Mouse (Mus musculus): ENCODE results near the gene Galnt10. TPM values are rescaled to one million over a fixed set of nuclear protein-coding genes. Genes with fewer than 3 reads are reported as not detected.

The Galnt10 gene
- polyA plus RNA-seq, 1 experiment from 2014 or later: 18.8 TPM

DNA sequence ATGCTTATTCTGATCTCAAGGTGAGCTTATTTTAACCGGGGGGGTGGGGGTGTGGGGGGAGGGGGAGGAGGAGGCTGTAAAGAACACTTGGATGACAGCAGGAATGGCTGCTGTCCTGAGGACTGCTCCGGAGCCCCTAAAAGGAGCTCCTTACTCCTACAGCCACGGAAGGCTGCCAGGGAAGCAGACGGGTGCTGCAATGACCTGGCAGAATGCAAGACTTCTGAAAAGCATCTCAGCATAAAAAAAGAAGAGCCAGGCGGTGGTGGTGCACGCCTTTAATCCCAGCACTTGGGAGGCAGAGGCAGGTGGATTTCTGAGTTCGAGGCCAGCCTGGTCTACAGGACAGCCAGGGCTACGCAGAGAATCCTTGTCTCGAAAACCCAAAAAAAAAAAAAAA lies 152.6 kb downstream of the Galnt10 start:
- H3K9me3 ChIP-seq: no peaks in the 10 kb centered on the region
- H3K27ac ChIP-seq (replicated peaks): no peak overlapping the region
- DNase-seq (ENCODE audit: low spot score): no peak
- no peak overlapping the region for H3K4me3 ChIP-seq
- WGBS: 83% methylated on average over 9 of the region's 9 CpGs
- H3K27me3 ChIP-seq (replicated peaks; ENCODE audit: low read depth, poor library complexity, severe bottlenecking): no peaks in the 10 kb centered on the region
- H3K4me1 ChIP-seq: peaks cover 21% of the 10 kb centered on the region
- H3K36me3 ChIP-seq (replicated peaks): no peaks in the 10 kb centered on the region

- WGBS: 87% methylated on average over 10 of the region's 10 CpGs
- H3K9me3 ChIP-seq: no peaks in the 10 kb centered on the region
- no peak for DNase-seq (ENCODE audit: low spot score)
- no peaks in the 10 kb centered on the region for H3K27me3 ChIP-seq (replicated peaks; ENCODE audit: low read depth, poor library complexity, severe bottlenecking)
- H3K36me3 ChIP-seq (replicated peaks): no peaks in the 10 kb centered on the region
- no peak overlapping the region for H3K27ac ChIP-seq (replicated peaks)
- peaks cover 31% of the 10 kb centered on the region for H3K4me1 ChIP-seq
- H3K4me3 ChIP-seq: no peak overlapping the region
Measured at GRCm38 (mm10) chr11:57799456-57799855, 154.2 kb downstream of the Galnt10 start.

DNA sequence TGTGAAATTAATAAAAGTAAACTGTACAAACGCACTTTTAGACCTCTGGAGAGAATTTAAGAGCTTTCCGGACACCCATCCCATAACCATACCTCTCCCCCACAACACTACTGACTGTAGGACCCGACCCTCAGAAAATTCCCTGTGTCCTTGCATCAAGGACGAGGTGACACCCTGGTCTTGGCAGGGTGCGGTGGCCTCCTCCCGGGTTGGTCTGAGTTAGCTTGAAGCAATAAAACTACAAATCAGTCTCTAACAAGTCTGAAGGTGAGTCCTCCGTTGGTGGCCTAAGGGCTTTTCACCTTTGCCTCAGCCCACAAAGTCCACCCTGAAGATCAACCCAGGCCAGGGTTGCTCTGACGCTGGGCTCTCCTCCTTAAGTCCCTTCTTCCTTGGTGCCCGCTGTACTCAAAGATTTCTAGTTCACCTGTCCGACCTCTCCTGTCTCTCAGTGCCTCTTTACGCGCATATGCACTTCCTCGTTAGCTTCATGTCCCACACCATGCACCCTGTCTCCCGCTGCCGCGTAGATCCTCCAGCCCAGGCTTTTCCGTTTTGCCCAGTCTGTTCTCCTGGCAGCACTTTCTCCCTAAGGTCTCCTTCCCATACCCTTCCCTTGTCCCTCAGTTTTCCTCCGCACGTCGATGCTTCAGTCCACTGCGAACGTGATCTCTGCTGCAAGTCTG lies 155.2 kb downstream of the Galnt10 start:
- DNase-seq (ENCODE audit: low spot score): no peak
- peak overlapping the region; percentile 95 for H3K4me3 ChIP-seq
- WGBS: 15% methylated on average over 22 of the region's 22 CpGs
- H3K36me3 ChIP-seq (replicated peaks): 0 out of 2 replicates have a peak, but pooled peaks cover 1% of the 10 kb centered on the region
- no peaks in the 10 kb centered on the region for H3K27me3 ChIP-seq (replicated peaks; ENCODE audit: low read depth, poor library complexity, severe bottlenecking)
- H3K4me1 ChIP-seq: peaks cover 27% of the 10 kb centered on the region
- H3K9me3 ChIP-seq: no peaks in the 10 kb centered on the region
- peak overlapping the region; percentile 89 for H3K27ac ChIP-seq (replicated peaks)

- Histone ChIP-seq H3K27ac (replicated peaks) (peak within 1 kb of the TSS; percentile 89), H3K36me3 (replicated peaks) (peaks cover 9% of the 10 kb centered on the region), H3K4me3 (peak within 1 kb of the TSS; percentile 95), H3K27me3 (replicated peaks; ENCODE audit: low read depth, poor library complexity, severe bottlenecking) (no peaks in the 10 kb centered on the region), H3K9me3 (no peaks in the 10 kb centered on the region), H3K4me1 (peaks cover 29% of the 10 kb centered on the region)
- WGBS: under 1% methylated on average over 66 of the region's 66 CpGs
- DNase-seq (ENCODE audit: low spot score): peak; percentile 97
Measured at GRCm38 (mm10) chr11:57800971-57801765, 155.9 kb downstream of the Galnt10 start, which contains the start of gene Sap30l. TSS of gene Sap30l (plus strand) at chr11:57801637.

DNA sequence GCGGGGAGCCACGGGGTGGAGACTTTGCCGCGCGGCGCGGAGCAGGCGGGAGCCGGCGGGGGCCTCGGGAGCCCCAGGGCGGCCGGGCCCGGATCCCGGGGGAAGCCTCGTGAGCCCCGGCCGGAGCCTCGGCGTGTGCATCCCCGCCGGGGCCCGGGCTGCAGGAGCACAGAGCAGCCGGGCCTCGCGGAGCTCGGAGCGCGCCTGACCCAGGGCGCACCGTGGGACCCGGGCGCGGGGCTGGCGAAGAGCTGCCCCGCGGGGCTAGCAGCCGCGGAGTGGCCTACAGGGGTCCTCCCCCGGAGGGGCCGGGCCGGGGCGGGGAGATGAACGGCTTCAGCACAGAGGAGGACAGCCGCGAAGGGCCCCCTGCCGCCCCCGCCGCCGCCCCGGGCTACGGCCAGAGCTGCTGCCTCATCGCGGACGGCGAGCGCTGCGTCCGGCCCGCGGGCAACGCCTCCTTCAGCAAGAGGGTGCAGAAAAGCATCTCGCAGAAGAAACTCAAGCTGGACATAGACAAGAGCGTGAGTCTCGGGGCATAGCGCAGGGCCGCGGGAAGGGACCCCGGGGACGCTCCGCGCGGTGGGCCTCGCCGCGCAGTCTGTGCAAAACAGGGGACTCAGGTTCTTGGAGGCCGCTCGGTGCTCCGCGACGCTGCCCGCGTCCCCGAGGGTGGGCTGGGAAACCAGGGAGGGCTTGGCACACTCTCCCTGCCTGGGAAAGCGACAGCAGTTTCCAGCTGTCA lies 156.7 kb downstream of the Galnt10 start:
- Histone ChIP-seq H3K27me3 (replicated peaks; ENCODE audit: low read depth, poor library complexity, severe bottlenecking) (no peaks in the 10 kb centered on the region), H3K9me3 (no peaks in the 10 kb centered on the region), H3K27ac (replicated peaks) (peak overlapping the region; percentile 89), H3K36me3 (replicated peaks) (peaks cover 17% of the 10 kb centered on the region), H3K4me3 (peak overlapping the region; percentile 95), H3K4me1 (peaks cover 30% of the 10 kb centered on the region)
- under 1% methylated on average over 85 of the region's 85 CpGs for WGBS
- DNase-seq (ENCODE audit: low spot score): peak; percentile 70

- Histone ChIP-seq H3K27me3 (replicated peaks; ENCODE audit: low read depth, poor library complexity, severe bottlenecking) (no peaks in the 10 kb centered on the region), H3K9me3 (no peaks in the 10 kb centered on the region), H3K4me1 (peaks cover 30% of the 10 kb centered on the region), H3K4me3 (peak overlapping the region; percentile 95), H3K36me3 (replicated peaks) (peaks cover 21% of the 10 kb centered on the region), H3K27ac (replicated peaks) (peak overlapping the region; percentile 89)
- peak; percentile 36 for DNase-seq (ENCODE audit: low spot score)
- 0% methylated on average over 18 of the region's 18 CpGs for WGBS
Measured at GRCm38 (mm10) chr11:57802511-57802870, 157.2 kb downstream of the Galnt10 start.

DNA sequence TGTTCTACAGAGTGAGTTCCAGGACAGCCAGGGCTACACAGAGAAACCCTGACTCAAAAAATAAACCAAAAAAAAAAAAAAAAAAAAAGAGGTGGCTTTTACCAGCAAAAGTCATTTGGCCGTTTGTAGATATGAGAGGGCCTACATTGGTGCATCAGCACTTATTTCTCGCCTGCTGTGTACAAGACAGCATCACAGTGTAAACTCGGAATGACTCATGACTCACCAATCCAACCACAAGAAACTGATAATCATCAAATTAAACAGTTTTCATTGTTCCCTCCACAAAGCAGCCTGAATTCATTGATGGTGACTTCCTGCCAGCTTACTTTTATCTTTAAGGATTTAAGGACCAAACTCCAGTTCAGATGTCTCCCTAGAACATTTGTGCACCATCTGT lies 159.8 kb downstream of the Galnt10 start:
- DNase-seq (ENCODE audit: low spot score): no peak
- Histone ChIP-seq H3K9me3 (no peaks in the 10 kb centered on the region), H3K4me1 (peaks cover 28% of the 10 kb centered on the region), H3K27ac (replicated peaks) (no peak overlapping the region), H3K36me3 (replicated peaks) (peaks cover 46% of the 10 kb centered on the region), H3K4me3 (no peak overlapping the region), H3K27me3 (replicated peaks; ENCODE audit: low read depth, poor library complexity, severe bottlenecking) (no peaks in the 10 kb centered on the region)
- WGBS: 93% methylated on average over 3 of the region's 3 CpGs

- Histone ChIP-seq H3K4me1 (0 out of 2 replicates have a peak, but pooled peaks cover 3% of the 10 kb centered on the region), H3K36me3 (replicated peaks) (peaks cover 85% of the 10 kb centered on the region), H3K9me3 (no peaks in the 10 kb centered on the region), H3K4me3 (no peak overlapping the region), H3K27ac (replicated peaks) (no peak overlapping the region), H3K27me3 (replicated peaks; ENCODE audit: low read depth, poor library complexity, severe bottlenecking) (no peaks in the 10 kb centered on the region)
- WGBS: 93% methylated on average over 17 of the region's 17 CpGs
- no peak for DNase-seq (ENCODE audit: low spot score)
Measured at GRCm38 (mm10) chr11:57809017-57809731, 163.9 kb downstream of the Galnt10 start.

DNA sequence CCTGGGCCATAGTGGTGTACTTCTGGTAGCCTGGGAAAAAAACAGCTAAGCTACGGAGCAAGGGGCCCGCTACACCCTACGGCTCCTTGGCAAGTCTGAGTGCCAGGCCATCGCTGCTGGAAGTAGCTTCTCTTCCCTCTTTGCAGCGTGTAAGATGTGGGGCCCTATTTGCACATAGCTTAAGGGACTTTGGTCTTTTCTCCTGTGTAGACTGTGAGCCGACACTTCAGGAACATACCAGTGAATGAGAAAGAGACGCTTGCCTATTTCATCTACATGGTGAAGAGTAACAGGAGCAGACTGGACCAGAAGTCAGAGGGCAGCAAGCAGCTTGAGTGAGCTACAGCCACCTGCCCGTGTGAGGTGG lies 164.5 kb downstream of the Galnt10 start:
- 0 out of 2 replicates have a peak, but pooled peaks cover 3% of the 10 kb centered on the region for H3K4me1 ChIP-seq
- no peak for DNase-seq (ENCODE audit: low spot score)
- H3K27ac ChIP-seq (replicated peaks): no peak overlapping the region
- H3K9me3 ChIP-seq: no peaks in the 10 kb centered on the region
- peaks cover 85% of the 10 kb centered on the region for H3K36me3 ChIP-seq (replicated peaks)
- no peak overlapping the region for H3K4me3 ChIP-seq
- no peaks in the 10 kb centered on the region for H3K27me3 ChIP-seq (replicated peaks; ENCODE audit: low read depth, poor library complexity, severe bottlenecking)
- 92% methylated on average over 8 of the region's 8 CpGs for WGBS

DNA sequence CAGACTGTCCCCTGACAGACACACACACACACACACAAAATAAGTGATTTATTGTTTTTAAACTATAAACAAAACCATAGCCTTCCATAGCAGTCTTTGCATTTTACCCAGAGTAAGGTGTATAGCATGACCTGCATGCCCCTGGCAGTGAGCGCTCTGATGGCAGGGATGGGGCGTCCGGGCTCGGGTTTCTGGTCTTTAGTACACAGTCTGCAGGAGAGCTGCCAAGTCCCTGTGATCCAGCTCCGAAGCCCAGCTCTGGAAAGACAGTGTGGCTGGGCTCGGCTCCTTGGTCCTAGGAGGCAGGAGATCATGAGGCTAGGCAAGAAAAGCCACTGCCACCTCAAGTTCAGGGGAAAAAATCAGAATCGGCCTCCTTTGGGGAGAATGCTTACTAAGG lies 165.8 kb downstream of the Galnt10 start:
- Histone ChIP-seq H3K9me3 (no peaks in the 10 kb centered on the region), H3K27me3 (replicated peaks; ENCODE audit: low read depth, poor library complexity, severe bottlenecking) (no peaks in the 10 kb centered on the region), H3K4me3 (no peak overlapping the region), H3K4me1 (0 out of 2 replicates have a peak, but pooled peaks cover 3% of the 10 kb centered on the region), H3K36me3 (replicated peaks) (peaks cover 77% of the 10 kb centered on the region), H3K27ac (replicated peaks) (no peak overlapping the region)
- 88% methylated on average over 7 of the region's 7 CpGs for WGBS
- DNase-seq (ENCODE audit: low spot score): no peak

- H3K4me1 ChIP-seq: no peaks in the 10 kb centered on the region
- H3K27ac ChIP-seq (replicated peaks): no peak overlapping the region
- H3K36me3 ChIP-seq (replicated peaks): peaks cover 67% of the 10 kb centered on the region
- no peak for DNase-seq (ENCODE audit: low spot score)
- H3K4me3 ChIP-seq: no peak overlapping the region
- 95% methylated on average over 8 of the region's 8 CpGs for WGBS
- no peaks in the 10 kb centered on the region for H3K27me3 ChIP-seq (replicated peaks; ENCODE audit: low read depth, poor library complexity, severe bottlenecking)
- no peaks in the 10 kb centered on the region for H3K9me3 ChIP-seq
Measured at GRCm38 (mm10) chr11:57812212-57812611, 167.0 kb downstream of the Galnt10 start.

DNA sequence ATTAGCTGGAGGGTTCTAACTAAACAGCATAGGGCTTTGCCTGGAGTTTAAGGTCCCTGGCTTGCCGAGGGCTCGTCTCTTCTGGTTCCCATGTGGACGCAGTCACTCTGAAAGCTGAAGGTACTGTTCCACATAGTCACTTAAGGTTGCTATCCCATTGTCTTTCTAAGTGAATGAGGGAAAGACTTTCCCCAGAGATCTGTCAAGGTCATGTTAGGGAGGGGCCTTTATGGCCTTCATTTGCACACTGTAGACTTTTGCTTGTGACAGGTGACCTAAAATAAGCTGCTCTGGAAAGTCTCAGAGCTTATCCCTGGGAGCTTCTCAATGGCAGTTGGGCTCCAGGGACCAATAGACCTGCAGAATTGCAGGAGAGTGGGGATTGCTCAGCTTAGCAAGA lies 168.4 kb downstream of the Galnt10 start:
- Histone ChIP-seq H3K4me3 (no peak overlapping the region), H3K27ac (replicated peaks) (no peak overlapping the region), H3K36me3 (replicated peaks) (peaks cover 53% of the 10 kb centered on the region), H3K27me3 (replicated peaks; ENCODE audit: low read depth, poor library complexity, severe bottlenecking) (no peaks in the 10 kb centered on the region), H3K4me1 (no peaks in the 10 kb centered on the region), H3K9me3 (no peaks in the 10 kb centered on the region)
- 92% methylated on average over 3 of the region's 3 CpGs for WGBS
- no peak for DNase-seq (ENCODE audit: low spot score)

Data from embryonic facial prominence, embryonic 10.5 days (tissue).